Mouse (Mus musculus) spleen, embryonic (tissue): ENCODE results near the gene Asf1a.
"Not testable (repeated sequence)": the region's sequence is repeated elsewhere in the genome, so short reads cannot be mapped to it uniquely, and the experiment has no call there.

ENCODE experiments used
- CTCF ChIA-PET: fragments of 350-600 bp; sonication (Branson Sonifier 250); formaldehyde crosslinking; loops from one replicate; lab custom pipeline; 2022; lab: Charles Lee

Asf1a gene

DNA sequence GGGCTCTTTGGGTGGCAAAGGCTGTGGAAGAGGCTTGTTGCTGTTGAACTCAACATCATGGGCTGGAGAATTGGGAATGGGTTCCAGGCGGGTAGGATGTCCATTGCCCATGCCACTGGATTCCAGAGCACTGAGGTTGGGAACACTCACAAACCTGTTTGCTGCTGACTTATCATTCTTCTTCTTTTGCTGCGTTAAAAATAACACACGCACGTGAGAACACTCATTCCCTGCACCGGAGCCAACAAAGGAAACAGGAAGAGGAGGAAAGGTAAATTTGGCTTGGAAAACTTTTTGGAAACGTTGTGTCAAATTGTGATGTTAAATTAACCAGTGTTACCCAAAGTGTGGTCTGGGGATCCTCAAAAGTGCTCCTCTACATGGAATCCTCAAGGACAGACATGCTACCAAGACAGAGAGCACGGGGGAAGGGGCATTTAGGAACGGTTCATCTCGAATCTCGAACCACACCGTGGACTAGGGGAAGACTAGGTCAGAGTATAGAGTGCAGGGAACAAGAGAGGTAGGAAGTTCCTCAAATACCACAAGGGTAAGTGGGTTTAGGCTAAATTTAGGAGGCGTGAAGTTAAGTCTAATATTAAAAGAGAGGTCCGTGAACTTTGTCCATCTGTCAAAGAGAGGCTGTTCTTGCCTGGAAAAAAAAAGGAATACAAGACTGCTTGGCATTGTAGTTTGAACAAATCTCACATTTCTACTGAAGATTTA, 38.9 kb downstream of the Asf1a start:
- CTCF ChIA-PET, result interaction anchor here (0.7 kb wide), 1 partner anchor 16 kb away, joined by 6 read pairs; no protein-coding TSS in a partner anchor

GRCm38 (mm10) chr10:53641507-53641906, 45.0 kb downstream of the Asf1a start:
- CTCF ChIA-PET, result no interaction called here

DNA sequence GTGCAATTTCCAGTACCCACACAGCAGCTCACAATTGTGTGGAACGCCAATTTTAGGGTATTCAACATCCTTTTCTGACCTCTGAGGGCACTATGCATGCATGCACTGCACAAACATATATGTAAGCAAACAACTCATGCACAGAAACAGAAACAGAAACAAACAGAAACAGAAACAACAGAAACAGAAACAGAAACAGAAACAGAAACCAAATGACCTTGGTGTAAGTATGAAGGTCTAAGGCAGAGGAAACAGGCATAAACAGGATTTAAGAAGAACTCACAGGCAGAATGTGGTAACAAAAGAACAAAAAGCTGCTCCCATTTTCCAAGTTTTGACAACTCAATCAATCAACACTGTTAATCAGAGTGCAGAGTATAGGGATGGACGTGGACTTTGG, 54.1 kb downstream of the Asf1a start:
- CTCF ChIA-PET, result interaction anchor here (0.6 kb wide), 1 partner anchor 16 kb away, joined by 6 read pairs; no protein-coding TSS in a partner anchor

GRCm38 (mm10) chr10:53654239-53654638, 57.7 kb downstream of the Asf1a start:
- CTCF ChIA-PET, result not testable (repeated sequence)
